Mouse (Mus musculus): ENCODE measurements at regions not wholly inside any gene's neighbourhood (a gene's known extent, or its start where the extent isn't known, plus 50 kb on each side); places are given as distances from the start of the nearest gene placed in this dataset.
A peak's percentile ranks its signal among the peaks of the same experiment; 100 is the strongest.

GRCm38 (mm10) chr4:34105251-34105650 is 55.3 kb upstream of the Spaca1 start:
- no peak for DNase-seq (ENCODE audit: low spot score)

- no peak for DNase-seq (ENCODE audit: low spot score)
These were observed 64.3 kb upstream of the Spaca1 start for GRCm38 (mm10) chr4:34114323-34114722.

GRCm38 (mm10) chr4:34117086-34117485 is 67.1 kb upstream of the Spaca1 start:
- DNase-seq (ENCODE audit: low spot score) = no peak

DNA sequence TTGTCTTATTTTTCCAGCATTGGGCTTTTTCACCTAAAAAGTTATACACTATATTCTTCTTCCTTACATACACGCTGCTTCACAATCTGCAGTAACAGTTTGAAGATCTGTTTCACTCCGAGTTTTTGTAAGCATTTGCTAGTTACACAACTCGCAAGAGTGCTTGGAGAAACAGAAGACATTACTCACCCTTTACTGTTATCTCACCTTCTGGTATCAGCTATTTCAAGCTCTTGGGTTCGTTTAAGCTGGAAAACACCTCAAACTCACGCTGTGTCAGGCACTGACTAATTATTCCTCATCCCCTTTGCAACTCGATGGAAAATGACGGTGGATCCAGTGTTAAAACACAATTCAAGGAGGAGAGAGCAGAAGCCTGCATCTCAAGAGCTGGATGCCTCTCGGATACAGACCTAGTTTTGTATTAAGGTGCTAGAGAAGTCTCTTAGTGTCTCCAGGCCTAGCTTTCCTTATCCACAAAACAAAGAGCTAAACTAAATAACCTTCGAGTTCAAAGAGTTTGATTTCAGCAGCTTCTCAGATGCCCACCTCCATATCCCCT is 73.0 kb upstream of the Spaca1 start:
- no peak for DNase-seq (ENCODE audit: low spot score)

GRCm38 (mm10) chr4:34128224-34128623 is 78.2 kb upstream of the Spaca1 start:
- DNase-seq (ENCODE audit: low spot score) = no peak

DNA sequence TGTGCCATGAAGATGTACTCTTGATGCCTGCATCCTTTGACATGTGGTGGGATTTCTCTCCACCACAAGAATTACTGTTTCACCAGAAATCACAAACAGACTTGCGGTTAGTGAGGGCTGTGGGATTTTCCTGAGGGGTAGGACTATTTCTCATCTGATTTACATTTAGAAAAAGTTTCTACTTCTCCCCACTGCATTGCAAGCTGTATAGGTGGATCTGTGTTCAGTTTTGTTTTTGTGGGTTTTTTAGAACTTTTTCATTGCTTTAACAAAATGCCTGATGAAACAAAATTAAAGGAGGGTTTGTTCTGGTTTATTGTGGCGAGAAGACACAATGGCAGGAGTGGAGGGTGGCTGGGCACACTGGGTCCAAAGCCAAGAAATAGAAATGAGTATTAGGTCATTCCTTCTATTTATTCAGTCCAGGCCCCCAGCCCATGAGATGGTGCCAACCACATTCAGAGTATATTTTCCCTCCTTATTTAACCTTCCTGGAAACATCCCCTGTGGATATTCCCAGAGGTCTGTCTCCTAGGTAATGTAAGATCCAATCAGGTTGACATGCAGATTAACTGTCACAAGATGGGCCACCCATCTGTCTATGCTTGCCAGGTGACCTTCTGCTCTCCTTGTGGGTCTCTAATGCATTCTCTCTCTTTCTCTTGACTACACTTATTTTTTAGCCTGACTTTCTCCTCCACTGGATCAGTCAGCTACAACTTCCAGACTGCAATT is 96.3 kb upstream of the Spaca1 start:
- DNase-seq (ENCODE audit: low spot score) = no peak

GRCm38 (mm10) chr4:34148956-34149739 is 99.2 kb upstream of the Spaca1 start:
- no peak for DNase-seq (ENCODE audit: low spot score)

DNA sequence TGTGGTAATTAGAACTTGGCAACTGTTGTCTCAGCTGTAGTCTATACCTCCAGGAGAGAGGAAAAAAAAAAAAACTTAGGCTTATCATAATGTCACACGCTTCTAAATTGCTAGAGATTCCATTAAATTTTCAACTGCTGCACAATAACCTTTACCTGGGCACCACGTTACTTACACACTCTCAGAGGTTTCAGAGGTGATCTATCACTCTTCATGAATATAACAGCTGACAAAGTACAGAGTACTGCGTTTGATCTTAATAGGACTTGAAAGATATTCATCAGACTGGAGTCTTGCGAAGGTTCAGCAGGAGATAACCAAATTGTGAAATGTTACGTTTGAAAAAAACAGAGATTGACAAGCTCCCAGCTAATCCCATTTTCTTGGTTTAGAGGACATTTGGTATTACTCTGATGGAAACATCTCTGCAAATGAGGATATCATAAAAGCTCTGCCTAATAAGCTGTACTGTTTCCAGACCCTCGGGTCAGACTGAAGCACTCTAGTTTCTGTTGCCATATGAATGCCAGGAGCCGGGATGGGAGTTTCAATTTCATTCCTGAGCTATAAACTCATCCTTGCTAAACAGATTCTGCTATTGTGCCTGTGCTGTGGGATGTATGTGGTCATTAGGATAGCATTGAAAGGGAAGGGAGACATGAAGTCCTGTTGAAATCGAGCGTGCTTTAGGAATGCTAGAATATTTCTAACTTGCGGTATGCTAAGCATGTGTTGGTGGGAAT is 101.8 kb upstream of the Spaca1 start:
- DNase-seq (ENCODE audit: low spot score) = no peak

DNA sequence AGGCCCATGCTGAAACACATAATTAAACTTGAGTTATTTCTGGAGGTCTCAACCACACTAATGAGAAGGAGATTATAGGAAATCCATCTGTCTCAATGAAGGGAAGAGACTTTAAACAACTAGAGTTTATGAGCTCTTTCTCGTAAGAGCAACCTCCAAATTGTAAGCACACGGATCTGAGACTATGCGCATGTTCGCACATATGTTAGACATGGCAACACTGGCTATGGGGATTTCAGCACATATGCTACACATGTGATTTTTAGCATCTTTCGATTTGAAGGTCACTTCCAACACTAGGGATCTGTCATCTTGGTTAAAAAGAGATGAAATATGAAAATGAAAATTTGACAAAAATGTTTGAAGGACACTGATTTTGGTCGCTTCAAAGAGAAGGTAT is 105.5 kb upstream of the Spaca1 start:
- no peak for DNase-seq (ENCODE audit: low spot score)

GRCm38 (mm10) chr4:34157818-34158511 is 108.0 kb upstream of the Spaca1 start:
- no peak for DNase-seq (ENCODE audit: low spot score)

DNA sequence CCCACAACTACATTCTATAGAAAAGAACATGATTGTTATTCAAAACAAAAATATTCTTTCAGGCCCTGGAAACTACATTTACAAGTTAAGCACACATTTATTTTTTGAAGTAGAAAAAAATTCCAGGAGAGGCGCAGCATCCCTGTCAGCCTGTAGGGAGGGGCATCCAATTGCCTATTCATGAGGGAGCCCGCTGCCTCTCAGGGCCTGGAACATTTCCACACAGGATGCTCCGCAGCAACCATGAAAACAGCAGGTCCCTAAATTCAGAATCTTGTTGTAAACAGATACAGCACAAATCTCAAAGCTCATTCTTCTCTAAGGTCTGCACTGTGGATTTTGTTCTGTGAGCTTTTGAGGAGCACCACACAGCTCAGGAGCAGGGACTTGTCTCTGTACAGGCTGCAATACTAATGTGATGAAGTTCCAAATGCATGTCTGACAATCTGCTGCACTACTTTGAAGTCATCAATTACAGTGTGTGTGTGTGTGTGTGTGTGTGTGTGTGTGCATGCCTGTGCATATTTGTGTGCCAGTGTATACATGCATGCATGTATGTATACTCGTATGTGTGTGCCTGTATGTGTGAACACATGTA is 121.4 kb upstream of the Spaca1 start:
- peak; percentile 14 for DNase-seq (ENCODE audit: low spot score)

- DNase-seq (ENCODE audit: low spot score) = no peak
These were observed 122.0 kb upstream of the Spaca1 start for GRCm38 (mm10) chr4:34172000-34172399.

GRCm38 (mm10) chr4:34177421-34177820 is 127.4 kb upstream of the Spaca1 start:
- DNase-seq (ENCODE audit: low spot score) = no peak

- DNase-seq (ENCODE audit: low spot score) = no peak
These were observed 136.5 kb upstream of the Spaca1 start for GRCm38 (mm10) chr4:34186522-34186921.

DNA sequence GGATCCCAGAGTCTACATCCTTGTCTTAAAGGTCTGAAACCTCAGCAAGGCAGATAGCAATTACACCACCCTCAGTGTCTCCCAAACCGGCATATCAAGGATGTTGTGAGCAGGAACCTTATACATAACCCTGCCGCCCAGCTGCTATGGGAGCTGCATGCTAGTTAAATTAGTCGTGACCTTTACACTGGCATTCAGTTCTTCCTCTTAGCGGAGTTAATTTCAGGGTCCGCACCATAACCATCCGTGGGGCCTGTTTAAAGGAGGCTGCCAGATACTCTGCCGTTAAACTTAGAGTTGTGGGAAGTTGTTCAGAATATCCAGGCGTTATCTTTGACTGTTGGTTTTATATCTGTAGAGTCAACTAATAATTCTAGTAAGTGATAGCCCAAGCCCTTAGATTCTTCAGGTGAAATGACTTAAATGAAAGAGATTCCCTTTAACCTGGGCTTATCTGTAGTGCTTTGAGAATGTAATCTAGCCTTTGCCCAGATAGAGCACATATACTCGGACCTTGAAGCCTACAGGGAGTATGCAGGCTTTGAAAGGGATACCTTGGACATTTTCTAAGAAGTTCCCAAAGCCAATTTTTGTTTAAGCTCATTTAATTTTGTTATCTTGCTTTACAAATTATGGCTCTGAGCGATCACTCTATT is 153.3 kb upstream of the Spaca1 start:
- DNase-seq (ENCODE audit: low spot score) = no peak

- no peak for DNase-seq (ENCODE audit: low spot score)
These were observed 159.3 kb upstream of the Spaca1 start for GRCm38 (mm10) chr4:34209179-34209896.

GRCm38 (mm10) chr4:34213731-34214130 is 163.7 kb upstream of the Spaca1 start:
- no peak for DNase-seq (ENCODE audit: low spot score)

- no peak for DNase-seq (ENCODE audit: low spot score)
These were observed 164.4 kb upstream of the Spaca1 start for GRCm38 (mm10) chr4:34214346-34214745.

GRCm38 (mm10) chr4:34221915-34222314 is 171.9 kb upstream of the Spaca1 start:
- DNase-seq (ENCODE audit: low spot score) = no peak

Data from layer of hippocampus, adult 11-12 months (tissue).